Mouse (Mus musculus) Patski (cell line): ENCODE measurements around the gene Slc9a5. TPM values are rescaled to one million over a fixed set of nuclear protein-coding genes. Genes with fewer than 3 reads are reported as not detected.

ENCODE experiments used
- ATAC-seq: fragments of 100-300 bp; one replicate; pipeline ENCODE4 v1.8.0; 2021
- CTCF ChIA-PET: fragments of 350-600 bp; sonication (Branson Sonifier 250); formaldehyde crosslinking; loops from one replicate; lab custom pipeline; 2022; ENCODE audit warnings: inconsistent platforms; lab: Charles Lee
- POLR2A ChIA-PET: fragments of 350-600 bp; sonication (Branson Sonifier 250); formaldehyde crosslinking; loops from one replicate; lab custom pipeline; 2022; ENCODE audit warnings: antibody characterized with exemption, inconsistent platforms; lab: Charles Lee
- DNase-seq: peaks from one replicate; pipeline ENCODE4 v3.0.0-alpha.2; 2011; ENCODE audit warnings: low read depth, low spot score
- H3K27me3 ChIP-seq: fragments of 371-371 bp; one replicate; pipeline ENCODE4 v1.5.1; 2021
- CTCF ChIP-seq: fragments of 100-300 bp; IDR thresholded peaks from one replicate; pipeline ENCODE4 v1.5.1; 2021
- in situ Hi-C: fragments of 300-500 bp; cut with MboI; formaldehyde crosslinking; loops from 3 replicates; pipeline ENCODE4 v1.11.1; 2018; ENCODE audit warnings: low pct_unique_long_range_greater_than_20kb, mixed read lengths
- polyA plus RNA-seq: library from polyadenylated mRNA; unstranded; gene quantifications from one replicate; pipeline ENCODE4 v1.2.3, GENCODE M21; 2021

Gene Slc9a5
- polyA plus RNA-seq, 1 experiment from 2014 or later, result 11.0 TPM

DNA sequence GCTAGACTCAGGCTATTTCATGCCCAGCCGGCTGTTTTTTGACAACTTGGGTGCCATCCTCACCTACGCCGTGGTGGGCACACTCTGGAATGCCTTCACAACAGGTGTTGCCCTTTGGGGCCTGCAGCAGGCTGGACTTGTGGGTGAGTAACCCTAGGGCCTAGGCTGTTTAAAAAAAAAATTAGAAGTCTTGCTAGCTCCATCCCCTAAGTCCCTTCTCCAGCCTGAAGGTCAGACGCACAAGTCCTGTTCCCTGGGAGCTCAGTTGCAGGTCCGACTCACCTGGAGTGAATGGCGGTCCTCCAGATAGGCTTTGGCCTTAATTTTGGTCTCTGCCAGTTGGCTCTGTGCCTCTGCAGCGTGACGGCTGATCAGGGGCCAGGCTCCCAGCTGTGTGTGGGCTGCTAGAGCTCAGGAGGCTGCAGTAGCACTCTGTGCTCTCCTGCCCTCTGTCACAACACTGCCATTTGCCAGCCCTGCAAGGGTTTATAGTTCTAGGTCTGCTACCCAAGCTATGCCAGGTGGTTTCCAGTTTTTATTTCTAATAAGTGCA, 5.0 kb downstream of the Slc9a5 start:
- ATAC-seq, result no peak
- CTCF ChIA-PET, result interaction anchor here (1.3 kb wide), 1 partner anchor 31 kb away, joined by 3 read pairs; no protein-coding TSS in a partner anchor
- TF ChIP-seq CTCF, result no peak
- POLR2A ChIA-PET, result no interaction called here
- in situ Hi-C loops, result no loop called here
- H3K27me3 ChIP-seq, result no peaks in the 10 kb centered on the region
- DNase-seq, result no peak

DNA sequence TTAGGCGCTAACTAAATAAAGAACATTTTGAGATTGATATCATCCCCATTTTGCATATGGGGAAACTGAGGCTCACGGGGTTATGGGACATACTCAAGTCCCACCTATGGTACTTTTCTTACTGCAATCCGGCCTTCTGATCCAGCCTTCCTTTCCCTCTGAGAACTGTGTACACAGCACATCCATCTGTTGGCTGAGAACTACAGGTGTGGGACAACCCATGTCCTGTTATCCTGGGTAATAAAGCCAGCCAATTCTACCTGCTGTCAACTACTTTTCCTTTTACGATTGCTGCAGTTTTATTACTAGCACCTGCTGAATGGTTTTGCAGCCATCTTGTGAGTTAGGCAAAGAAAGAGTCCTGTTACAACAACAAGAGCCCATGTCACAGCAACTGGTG, 5.9 kb downstream of the Slc9a5 start:
- in situ Hi-C loops, result no loop called here
- no peaks in the 10 kb centered on the region for H3K27me3 ChIP-seq
- ATAC-seq (no peak), DNase-seq (no peak)
- ChIA-PET POLR2A (no interaction called here), CTCF (interaction anchor here (1.3 kb wide), 2 partner anchors 19 to 30 kb away, joined by 3 read pairs; partner anchors contain the start of gene Plekhg4)
- no peak for TF ChIP-seq CTCF

DNA sequence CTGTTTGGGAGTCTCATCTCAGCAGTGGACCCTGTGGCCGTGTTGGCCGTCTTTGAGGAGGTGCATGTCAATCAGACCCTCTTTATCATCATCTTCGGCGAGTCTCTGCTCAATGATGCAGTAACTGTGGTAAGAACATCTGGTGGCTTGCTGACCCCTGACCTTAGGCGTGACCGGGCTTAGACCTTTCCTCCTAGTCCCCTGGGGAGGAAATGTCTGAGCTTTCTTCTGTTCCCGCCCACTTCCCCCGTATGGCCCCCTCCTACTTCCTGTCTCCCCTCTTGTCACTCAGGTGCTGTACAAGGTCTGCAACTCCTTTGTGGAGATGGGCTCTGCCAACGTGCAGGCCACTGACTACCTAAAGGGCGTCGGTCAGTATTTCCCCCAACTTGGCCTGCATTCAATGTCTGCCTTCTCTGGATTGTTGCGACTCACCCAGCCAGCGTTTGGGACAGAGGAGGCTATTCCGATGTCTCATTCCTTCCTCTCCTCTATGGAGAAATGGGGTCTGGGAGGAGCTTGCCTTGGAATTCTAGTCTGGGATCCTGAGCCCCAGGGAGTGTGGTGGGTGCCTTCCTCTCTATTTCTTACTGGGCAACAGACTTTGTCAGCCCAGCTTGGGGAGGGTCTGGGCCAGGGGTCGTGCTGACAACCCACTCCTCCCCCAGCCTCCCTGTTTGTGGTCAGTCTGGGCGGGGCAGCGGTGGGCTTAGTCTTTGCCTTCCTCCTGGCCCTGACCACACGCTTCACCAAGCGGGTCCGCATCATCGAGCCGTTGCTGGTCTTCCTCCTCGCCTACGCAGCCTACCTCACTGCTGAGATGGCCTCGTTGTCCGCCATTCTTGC, 6.8 kb downstream of the Slc9a5 start:
- no peak for DNase-seq
- ChIA-PET CTCF (interaction anchor here (1.3 kb wide), 1 partner anchor 18 kb away, joined by 3 read pairs; the partner anchor contains the start of gene Plekhg4), POLR2A (no interaction called here)
- in situ Hi-C loops, result no loop called here
- no peaks in the 10 kb centered on the region for H3K27me3 ChIP-seq
- no peak for TF ChIP-seq CTCF
- ATAC-seq, result no peak

DNA sequence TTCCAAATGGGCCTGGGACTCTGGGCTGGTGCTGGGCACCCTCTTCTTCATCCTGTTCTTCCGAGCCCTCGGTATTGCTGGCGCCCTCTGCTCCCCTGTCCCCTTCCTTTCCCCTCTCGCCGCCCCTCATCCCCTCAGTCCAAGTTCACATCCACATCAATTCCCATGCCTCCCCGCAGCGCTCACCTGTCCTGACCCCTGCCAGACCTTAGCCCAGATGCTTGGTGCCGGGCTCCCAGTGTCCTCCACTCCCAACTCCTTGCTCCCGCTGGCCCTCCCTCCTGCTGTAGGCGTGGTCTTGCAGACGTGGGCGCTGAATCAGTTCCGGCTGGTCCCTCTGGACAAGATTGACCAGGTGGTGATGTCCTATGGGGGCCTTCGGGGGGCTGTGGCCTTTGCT, 8.0 kb downstream of the Slc9a5 start:
- POLR2A ChIA-PET, result no interaction called here
- no peak for TF ChIP-seq CTCF
- H3K27me3 ChIP-seq, result no peaks in the 10 kb centered on the region
- ATAC-seq (no peak), DNase-seq (no peak)
- in situ Hi-C loops, result no loop called here
- CTCF ChIA-PET, result no interaction called here

DNA sequence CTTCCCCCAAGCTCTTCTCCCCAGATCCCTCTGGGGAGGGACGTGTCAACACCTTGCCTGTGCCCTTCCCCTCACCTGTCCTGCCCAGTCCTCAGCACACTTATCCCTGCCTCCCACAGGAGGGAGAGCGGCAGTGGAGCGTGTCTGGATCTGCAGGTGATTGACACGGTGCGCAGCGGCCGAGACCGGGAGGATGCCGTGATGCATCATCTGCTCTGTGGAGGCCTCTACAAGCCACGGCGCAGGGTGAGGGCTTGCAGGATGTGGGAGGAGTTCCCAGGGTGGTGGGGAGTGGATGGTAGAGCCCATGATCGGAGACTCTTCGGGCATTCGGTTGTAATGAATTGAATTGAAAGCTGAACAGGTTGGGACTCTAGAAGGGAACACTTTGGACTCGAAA, 10.6 kb downstream of the Slc9a5 start:
- POLR2A ChIA-PET, result interaction anchor here (1.3 kb wide), 1 partner anchor 10 kb away, joined by 3 read pairs; the partner anchor contains the start of gene Slc9a5
- DNase-seq (no peak), ATAC-seq (no peak)
- no peak for TF ChIP-seq CTCF
- in situ Hi-C loops, result no loop called here
- CTCF ChIA-PET, result interaction anchor here (0.6 to 2.6 kb wide), 10 partner anchors 9 to 160 kb away, joined by 3 to 9 read pairs (median 5); no protein-coding TSS in a partner anchor
- H3K27me3 ChIP-seq, result no peaks in the 10 kb centered on the region

DNA sequence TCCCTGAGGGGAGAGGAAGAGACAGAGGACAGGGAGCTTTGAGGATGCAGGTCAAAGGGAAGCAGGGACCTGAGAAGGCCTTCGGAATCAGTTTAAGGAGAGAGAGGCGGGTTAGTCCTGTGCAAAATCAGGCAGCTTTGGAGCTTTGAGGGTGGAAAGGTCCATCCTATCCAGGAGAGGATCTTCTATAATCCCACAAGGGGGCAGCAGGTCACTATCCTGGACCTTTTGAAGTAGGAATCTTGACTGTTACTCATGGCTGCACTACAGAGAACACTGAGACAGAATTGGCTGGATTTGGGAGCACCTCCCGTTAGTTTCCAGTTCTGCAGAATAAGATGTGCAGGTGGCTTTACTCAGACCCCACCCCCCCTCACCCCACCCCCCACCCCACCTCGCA, 11.0 kb downstream of the Slc9a5 start:
- ATAC-seq (peak; percentile 54), DNase-seq (no peak)
- no peak for TF ChIP-seq CTCF
- POLR2A ChIA-PET, result interaction anchor here (1.3 kb wide), 1 partner anchor 11 kb away, joined by 3 read pairs; the partner anchor contains the start of gene Slc9a5
- CTCF ChIA-PET, result interaction anchor here (0.6 to 2.6 kb wide), 11 partner anchors 9 to 160 kb away, joined by 3 to 9 read pairs (median 5); no protein-coding TSS in a partner anchor
- in situ Hi-C loops, result loop anchor here (5.0 kb wide), 1 partner anchor 38 kb away; no protein-coding TSS in a partner anchor
- H3K27me3 ChIP-seq, result no peaks in the 10 kb centered on the region

DNA sequence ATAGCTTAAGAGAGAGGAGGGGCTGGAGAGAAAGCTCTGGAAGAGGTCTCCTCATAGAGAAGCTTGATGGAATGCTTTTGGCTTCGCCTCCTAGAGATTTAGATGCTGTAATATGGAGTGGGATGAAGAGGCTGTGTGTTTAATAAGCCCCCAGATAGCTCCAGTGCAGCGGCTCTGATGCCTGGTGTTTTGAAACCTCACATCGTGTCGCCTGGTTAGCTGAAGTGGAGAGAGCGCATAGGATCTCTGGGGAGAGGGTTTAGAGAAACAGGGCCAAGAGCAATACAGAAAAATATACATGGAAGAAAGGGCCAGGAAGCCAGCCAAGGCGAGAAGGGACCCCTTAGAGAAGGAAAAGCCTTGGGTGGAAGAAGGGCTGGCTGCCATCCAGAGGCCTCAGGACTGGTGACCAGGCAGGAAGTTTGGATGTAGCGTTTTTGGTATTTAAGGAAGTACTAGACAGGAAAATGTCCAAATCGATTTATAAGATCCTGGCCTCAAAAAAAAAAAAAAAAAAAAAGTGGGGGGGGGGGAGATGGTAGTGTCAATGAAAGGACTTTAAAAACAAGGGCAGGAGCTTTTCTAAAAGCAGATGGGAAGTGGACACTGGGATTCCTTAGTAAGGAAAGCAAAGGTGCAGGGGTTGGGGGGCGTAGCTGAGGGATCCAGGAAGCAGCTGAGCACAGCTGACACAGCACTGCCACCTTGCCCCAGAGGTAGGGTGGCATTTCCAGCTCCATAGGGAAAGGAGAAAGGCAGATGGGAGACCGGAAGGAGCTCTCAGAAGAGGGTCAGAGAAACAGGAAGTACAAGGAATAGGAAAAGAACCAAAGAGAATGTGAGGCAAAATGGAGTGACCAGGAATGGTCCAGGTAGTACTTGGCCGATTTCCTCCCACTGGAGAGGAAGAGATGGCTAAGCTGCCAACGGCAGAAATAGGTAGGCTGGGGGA, 13.4 kb downstream of the Slc9a5 start:
- no peak for DNase-seq
- no peaks in the 10 kb centered on the region for H3K27me3 ChIP-seq
- no peak for TF ChIP-seq CTCF
- no peak for ATAC-seq
- ChIA-PET POLR2A (interaction anchor here (0.6 to 1.6 kb wide), 4 partner anchors 10 to 125 kb away, joined by 4 to 6 read pairs (median 4); no protein-coding TSS in a partner anchor), CTCF (interaction anchor here (1.4 to 3.3 kb wide), 2 partner anchors 10 to 35 kb away, joined by 6 to 11 read pairs; no protein-coding TSS in a partner anchor)
- in situ Hi-C loops, result loop anchor here (5.0 kb wide), 1 partner anchor 35 kb away; no protein-coding TSS in a partner anchor

DNA sequence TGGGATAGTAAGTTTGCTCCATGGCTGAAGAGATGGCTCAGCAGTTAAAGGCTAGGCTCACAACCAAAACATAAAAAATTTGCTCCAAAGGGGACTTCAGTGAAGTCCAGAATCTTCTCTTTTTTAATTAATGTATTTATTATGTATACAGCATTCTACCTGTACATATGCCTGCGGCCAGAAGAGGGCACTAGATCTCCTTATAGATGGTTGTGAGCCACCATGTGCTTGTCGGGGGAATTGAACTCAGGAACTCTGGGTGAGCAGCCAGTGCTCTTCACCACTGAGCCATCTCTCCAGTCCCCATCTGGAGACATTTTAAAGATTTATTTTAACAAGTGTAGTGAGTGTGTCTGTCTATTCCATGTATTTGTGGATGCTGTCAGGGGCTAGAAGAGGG, 18.5 kb downstream of the Slc9a5 start:
- in situ Hi-C loops, result no loop called here
- peak; percentile 69 for TF ChIP-seq CTCF
- ATAC-seq (no peak), DNase-seq (no peak)
- no peaks in the 10 kb centered on the region for H3K27me3 ChIP-seq
- POLR2A ChIA-PET, result interaction anchor here (0.6 kb wide), 1 partner anchor 62 kb away, joined by 3 read pairs; no protein-coding TSS in a partner anchor
- CTCF ChIA-PET, result interaction anchor here (0.7 to 1.4 kb wide), 3 partner anchors 12 to 30 kb away, joined by 3 to 6 read pairs (median 5); no protein-coding TSS in a partner anchor

DNA sequence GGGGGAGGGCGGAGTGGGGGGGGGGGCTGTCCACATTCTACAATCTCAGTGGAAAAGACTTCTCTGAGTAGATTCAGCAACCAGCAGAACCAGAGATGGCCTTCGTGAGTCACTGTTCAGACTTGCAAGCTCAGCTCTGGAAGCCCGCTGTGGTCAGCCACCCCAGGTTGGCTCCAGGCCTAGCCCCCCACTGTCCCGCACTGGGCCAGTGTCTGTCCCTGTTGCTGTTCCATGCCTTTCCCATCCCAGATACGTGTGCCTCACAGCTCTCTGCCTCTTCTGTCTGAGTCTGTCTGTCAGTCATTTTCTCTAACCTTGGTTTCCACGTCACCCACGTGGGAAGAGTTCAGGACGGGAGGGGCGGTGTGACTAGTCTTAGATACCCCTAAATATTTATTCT, 23.8 kb downstream of the Slc9a5 start:
- H3K27me3 ChIP-seq, result no peaks in the 10 kb centered on the region
- CTCF ChIA-PET, result interaction anchor here (1.1 to 1.7 kb wide), 3 partner anchors 9 to 25 kb away, joined by 5 to 8 read pairs (median 6); no protein-coding TSS in a partner anchor
- DNase-seq (no peak), ATAC-seq (peak; percentile 51)
- in situ Hi-C loops, result no loop called here
- POLR2A ChIA-PET, result interaction anchor here (0.6 to 1.0 kb wide), 2 partner anchors 10 to 25 kb away, joined by 5 read pairs; no protein-coding TSS in a partner anchor
- no peak for TF ChIP-seq CTCF
